Mouse (Mus musculus): Measurements from ENCODE around the gene BC051665.

The BC051665 gene

DNA sequence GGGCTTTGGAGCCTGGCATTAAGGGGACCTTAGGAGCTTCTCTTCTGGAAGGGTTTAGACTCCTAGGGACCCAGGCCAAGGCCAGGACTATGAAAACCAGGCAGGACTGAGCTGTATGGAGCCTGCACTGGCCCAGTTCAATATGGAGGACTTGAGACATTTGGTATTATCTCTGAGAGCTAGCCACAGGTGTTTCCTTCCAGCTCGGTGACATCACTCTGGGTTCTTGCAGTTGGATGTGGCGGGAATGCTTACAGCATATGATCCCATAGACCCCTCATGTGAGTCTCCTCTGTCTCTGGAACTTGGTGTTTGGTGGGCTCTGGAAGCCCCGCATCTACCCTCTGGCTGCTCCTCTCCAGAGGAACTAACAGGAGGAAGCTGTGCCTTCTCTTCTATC is 43.6 kb downstream of the BC051665 start:
- no peak for DNase-seq

DNA sequence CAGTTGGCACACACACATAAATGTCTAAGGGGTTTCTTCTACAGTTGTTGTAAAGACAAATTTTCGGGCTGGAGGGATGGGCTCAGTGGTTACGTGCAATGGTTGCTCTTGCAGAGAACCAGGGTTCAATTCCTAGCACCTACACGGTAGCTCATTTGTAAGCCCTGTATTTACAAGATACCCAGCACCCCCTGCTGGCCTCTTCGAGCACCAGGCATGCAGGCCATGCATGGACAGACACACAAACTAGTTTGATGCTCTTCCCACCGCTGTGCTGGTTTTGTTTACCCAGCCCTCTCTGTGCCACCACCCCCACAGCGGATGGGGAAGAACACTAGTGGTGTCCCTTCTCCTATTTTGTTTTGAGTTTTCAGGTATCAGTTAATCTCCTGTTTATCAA is 45.9 kb downstream of the BC051665 start:
- no peak for DNase-seq

DNA sequence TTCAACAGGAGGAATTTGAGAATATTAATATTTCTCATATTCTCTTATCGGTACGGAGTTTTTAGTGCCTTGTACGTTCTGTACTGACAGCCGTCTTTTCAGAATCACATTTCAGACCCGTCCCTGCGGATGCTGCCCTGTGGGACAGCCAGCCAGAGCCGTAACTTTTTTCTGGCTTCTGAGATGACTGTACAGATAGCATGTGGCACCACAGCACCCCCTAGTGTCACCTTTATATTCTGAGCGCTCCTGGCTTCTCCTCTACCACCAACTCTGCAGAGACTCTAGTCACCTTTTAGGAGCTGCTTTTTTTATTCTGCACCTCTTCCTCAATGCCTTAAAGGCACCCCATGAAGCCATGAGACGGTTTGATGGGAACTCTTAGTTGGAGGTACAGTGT is 47.7 kb downstream of the BC051665 start:
- peak; percentile 85 to 90 for DNase-seq

GRCm38 (mm10) chr13:60737632-60738324 is 48.4 kb downstream of the BC051665 start:
- peak; percentile 94 to 95 for DNase-seq

GRCm38 (mm10) chr13:60736421-60737105 is 49.6 kb downstream of the BC051665 start:
- peak; percentile 72 to 93 for DNase-seq

DNA sequence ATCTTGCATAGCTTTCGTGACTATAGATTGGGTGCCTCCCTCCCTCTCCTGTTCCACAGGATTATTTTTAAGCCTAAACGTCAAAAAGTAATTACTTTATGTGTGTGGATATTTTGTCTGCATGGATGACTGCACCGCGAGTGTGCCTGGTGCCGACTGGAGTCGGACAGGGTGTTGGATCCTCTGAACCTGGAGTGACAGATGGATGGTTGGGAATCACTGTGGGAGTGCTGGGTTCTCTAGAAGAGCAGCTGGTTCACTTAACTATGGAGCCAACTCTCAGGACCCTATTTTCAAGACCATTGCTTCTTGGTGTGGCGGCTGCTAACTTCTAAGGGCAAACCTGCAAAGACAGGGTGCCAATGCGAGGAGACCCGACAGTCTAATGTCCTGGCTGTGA is 50.9 kb downstream of the BC051665 start:
- DNase-seq, result no peak

Data from kidney, postnatal 25 days (tissue).